Mouse (Mus musculus) forebrain, embryonic 10.5 days (tissue): ENCODE results near the gene Exoc6b. TPM values are rescaled to one million over a fixed set of nuclear protein-coding genes. Genes with fewer than 3 reads are reported as not detected.

Experiments
- DNase-seq: peaks from one replicate; pipeline ENCODE4 v3.0.0-alpha.2; 2017; ENCODE audit warnings: low spot score; ENCODE audit errors: extremely low spot score
- H3K27ac ChIP-seq: fragments of 300-500 bp; sonication (generic); 2 replicates; pipeline ENCODE4 v1.5.1; 2016; ENCODE audit warnings: mild to moderate bottlenecking
- H3K27me3 ChIP-seq: fragments of 300-500 bp; sonication (generic); 2 replicates; pipeline ENCODE4 v1.6.1; 2016; ENCODE audit warnings: mild to moderate bottlenecking; ENCODE audit not compliant: poor library complexity, severe bottlenecking
- H3K36me3 ChIP-seq: fragments of 300-500 bp; sonication (generic); replicated peaks from 2 replicates; pipeline ENCODE4 v1.6.1; 2016; ENCODE audit warnings: mild to moderate bottlenecking, moderate library complexity
- H3K4me1 ChIP-seq: fragments of 300-500 bp; sonication (generic); 2 replicates; pipeline ENCODE4 v1.6.1; 2016
- H3K4me3 ChIP-seq: fragments of 300-500 bp; sonication (generic); 2 replicates; pipeline ENCODE4 v1.5.1; 2016; ENCODE audit warnings: mild to moderate bottlenecking, moderate library complexity
- H3K9me3 ChIP-seq: fragments of 300-500 bp; sonication (generic); 2 replicates; pipeline ENCODE4 v1.6.1; 2016; ENCODE audit warnings: mild to moderate bottlenecking, moderate library complexity
- WGBS: fragments of 180-500 bp; shearing (Covaris S2); methylation state at CpG from one replicate; pipeline ENCODE4 v1.1.7; 2016; 5-methylcytosine and 5-hydroxymethylcytosine counted together
- polyA plus RNA-seq: library from polyadenylated mRNA; unstranded; fragments of >200 nt; fragmentation: Nextera tagmentation; extraction: Ambion mirVana; gene quantifications from 2 replicates; pipeline ENCODE4 v1.2.1, GENCODE M21; 2016

Gene Exoc6b
- polyA plus RNA-seq, 1 experiment from 2014 or later: 21.7 TPM

DNA sequence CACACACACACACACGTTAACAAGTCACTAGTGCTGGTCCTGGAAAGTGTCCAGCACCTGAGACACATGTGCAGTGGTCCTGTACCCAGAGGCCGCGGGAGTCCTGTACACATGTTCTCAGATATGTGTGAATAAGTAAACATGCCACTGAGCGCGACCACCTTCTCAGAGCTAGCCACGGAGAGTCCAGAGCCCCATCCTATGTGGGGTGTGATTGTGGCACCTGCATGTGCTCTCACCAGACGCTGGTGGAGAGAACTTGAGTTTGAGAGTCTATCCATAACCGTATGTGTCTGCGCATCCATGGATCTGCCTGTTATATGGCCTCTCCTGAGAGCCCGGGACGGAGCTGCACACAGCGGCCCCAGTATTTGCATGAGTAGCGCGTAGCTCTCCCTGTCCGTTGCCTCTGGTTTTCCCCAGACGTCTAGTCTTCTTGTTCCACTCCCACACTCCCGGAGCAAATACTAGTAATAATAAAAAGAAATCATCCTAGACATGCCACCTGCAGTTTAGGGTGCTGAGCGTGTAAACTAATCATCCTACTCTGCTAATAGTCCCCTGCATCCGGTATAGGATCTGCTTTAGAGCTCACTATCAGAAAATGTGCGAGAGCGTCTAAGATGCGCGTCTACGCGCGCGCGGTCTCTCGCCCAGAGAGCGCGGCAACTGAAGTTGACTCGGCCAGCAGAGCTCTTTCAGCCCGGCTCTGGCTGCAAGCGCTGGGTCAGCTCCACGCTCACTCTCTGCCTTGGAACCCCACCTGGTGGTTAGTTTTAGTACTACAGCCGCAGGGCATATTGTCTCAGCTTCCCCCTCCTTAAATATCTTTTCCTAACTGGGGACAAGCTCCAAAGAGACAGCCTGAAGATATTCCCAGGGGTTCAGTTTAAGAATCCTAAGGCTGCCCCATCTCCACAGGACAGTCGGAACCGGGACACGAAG lies 479.3 kb downstream of the Exoc6b start:
- no peak overlapping the region for H3K27ac ChIP-seq
- DNase-seq: peak; percentile 86
- H3K4me1 ChIP-seq: peaks cover 77% of the 10 kb centered on the region
- peaks cover 99% of the 10 kb centered on the region for H3K27me3 ChIP-seq
- WGBS: 4% methylated on average over 39 of the region's 39 CpGs
- H3K9me3 ChIP-seq: no peaks in the 10 kb centered on the region
- H3K36me3 ChIP-seq: no peaks in the 10 kb centered on the region
- peak overlapping the region; percentile 59 for H3K4me3 ChIP-seq

DNA sequence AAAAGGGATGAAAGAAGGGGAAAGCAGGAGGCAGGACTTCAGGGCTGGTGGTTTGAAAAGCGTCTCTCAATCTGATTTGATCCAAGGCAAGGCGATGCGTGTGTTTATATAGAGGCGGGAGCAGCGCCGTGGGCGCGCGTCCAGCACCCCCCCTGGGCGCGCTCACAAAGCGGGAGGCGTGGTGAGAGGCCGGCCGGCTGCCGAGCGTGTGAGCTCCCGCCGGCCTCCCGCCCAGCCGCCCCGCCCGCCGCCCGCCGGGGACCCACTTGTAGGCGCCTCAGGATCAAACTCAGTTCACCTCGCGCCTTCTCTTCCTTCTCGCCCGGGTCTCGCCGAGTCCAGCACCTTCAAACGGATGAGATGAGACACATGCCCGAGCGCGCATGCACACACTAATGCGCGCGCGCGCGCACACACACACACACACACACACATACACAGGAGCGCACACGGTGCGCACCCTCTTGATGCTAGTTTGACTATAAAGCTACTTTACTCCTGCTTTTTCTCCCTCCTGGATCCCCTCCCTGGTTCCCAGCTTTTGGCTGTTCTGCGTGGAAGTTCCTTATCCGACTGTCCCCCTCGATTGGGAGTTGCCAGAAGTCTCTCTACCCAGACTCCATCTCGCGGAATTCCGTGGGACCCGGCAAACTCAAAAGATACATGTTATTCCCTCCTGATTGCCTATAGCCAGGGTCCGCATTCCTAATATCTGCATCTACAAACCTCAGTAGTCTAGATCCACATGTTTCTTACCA lies 480.2 kb downstream of the Exoc6b start:
- WGBS: under 1% methylated on average over 52 of the region's 54 CpGs
- no peaks in the 10 kb centered on the region for H3K9me3 ChIP-seq
- H3K4me1 ChIP-seq: peaks cover 77% of the 10 kb centered on the region
- H3K27me3 ChIP-seq: peaks cover 99% of the 10 kb centered on the region
- H3K36me3 ChIP-seq: no peaks in the 10 kb centered on the region
- H3K27ac ChIP-seq: peak overlapping the region; percentile 56; the same call in 1 of the 2 replicates
- peak overlapping the region; percentile 59 for H3K4me3 ChIP-seq
- peak; percentile 42 for DNase-seq

DNA sequence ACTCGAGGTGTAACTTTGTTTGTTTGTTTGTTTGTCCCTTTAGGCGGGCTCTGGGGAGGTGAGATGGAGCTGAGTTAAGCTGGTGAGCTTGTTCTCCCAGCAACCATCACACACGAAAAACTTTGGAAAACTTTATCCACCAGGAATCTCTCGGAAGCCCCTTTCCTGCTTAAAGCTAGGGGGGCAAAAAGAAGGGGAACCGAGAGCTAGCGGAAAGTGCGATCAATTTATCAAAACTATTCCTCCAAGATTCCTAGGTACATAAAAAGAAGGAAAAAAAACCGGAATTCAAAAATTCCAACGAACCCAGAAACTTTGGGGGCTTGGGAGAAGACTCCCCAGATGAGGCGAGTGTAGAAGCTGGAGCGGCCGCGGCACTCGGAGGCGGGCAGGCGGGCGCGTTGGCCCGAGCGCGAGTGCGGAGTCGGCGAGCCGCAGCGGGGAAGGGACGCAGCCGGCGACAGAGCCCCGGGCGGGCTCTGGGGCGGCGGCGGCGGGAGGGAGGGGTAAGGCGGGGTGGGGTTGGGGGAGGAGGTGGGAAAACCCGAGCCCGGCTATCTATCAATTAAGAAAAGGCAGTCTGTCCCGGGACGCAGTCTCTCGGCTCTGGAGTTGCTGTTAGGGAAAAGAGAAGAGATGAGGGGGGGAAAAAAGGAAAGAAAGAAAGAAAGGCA lies 481.0 kb downstream of the Exoc6b start:
- Histone ChIP-seq H3K27me3 (peaks cover 99% of the 10 kb centered on the region), H3K9me3 (no peaks in the 10 kb centered on the region), H3K4me1 (peaks cover 77% of the 10 kb centered on the region), H3K4me3 (peak overlapping the region; percentile 59), H3K36me3 (no peaks in the 10 kb centered on the region), H3K27ac (peak overlapping the region; percentile 62; the same call in 1 of the 2 replicates)
- peak; percentile 37 for DNase-seq
- WGBS: under 1% methylated on average over 41 of the region's 41 CpGs

DNA sequence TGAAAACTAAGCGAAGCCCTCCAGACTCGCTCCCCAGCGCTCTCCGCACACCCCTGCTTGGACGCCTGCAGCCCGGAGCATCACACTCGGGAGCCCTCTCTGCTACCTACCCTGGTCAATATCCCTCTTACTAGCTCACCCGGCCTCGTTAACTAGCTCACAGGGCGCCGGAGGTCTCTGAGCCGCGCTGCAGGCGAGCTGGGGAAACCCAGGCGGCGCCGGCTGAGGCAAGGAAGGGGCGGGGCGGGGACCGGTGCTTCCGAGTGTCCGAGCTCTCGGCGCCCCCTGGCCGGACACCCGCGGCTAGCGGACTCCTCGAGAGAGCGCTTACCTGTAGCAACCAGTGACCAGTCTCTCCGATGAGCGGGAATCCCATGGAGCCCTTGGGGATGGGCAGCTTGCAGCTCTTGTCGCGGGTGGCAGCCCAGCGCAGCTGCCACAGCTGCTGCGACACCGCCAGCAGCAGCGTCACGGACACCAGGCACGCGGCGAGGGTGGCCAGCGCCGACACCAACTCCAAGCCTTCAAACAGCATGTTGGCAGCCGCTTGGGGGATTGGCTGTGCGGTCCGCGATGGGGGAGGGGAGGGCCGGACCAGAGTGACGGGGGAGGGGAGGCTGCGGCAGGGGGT lies 481.7 kb downstream of the Exoc6b start:
- Histone ChIP-seq H3K36me3 (no peaks in the 10 kb centered on the region), H3K27ac (peak overlapping the region; percentile 62), H3K9me3 (no peaks in the 10 kb centered on the region), H3K27me3 (peaks cover 99% of the 10 kb centered on the region), H3K4me1 (peaks cover 77% of the 10 kb centered on the region), H3K4me3 (peak overlapping the region; percentile 59)
- under 1% methylated on average over 51 of the region's 51 CpGs for WGBS
- DNase-seq: peak; percentile 68

DNA sequence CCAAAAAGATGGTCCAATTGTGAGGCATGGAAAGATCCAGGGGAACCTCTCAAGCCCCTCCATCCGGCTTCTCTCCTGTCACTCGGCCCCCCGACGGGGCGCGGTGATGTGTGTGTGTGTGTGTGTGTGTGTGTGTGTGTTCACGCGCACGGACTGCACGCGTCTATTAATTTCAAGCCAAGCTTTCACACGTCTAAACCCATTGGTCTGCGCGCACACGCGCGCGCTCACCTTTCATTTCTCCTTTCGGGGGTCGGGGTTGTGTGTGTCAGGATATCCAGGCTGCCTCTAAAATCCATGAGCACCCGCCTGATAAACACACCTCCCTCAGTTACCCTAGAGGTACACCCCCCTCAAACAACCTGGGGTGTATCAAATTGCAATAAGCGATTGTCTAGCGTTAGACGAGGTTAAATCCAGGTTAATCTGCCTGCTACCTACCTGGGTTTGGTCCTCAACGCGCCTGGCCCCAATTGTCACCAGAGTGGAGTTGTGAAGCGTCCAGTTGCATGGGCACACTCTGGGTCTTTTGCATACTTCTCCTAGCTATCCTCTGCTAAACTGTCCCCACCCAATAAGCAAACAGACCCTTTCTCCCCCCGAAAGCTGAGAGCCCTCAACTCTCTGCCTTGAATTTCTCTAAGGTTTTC lies 482.6 kb downstream of the Exoc6b start:
- under 1% methylated on average over 28 of the region's 28 CpGs for WGBS
- Histone ChIP-seq H3K4me3 (peak overlapping the region; percentile 59), H3K36me3 (no peaks in the 10 kb centered on the region), H3K4me1 (peaks cover 77% of the 10 kb centered on the region), H3K27me3 (peaks cover 99% of the 10 kb centered on the region), H3K9me3 (no peaks in the 10 kb centered on the region), H3K27ac (no peak overlapping the region)
- peak; percentile 15 for DNase-seq

DNA sequence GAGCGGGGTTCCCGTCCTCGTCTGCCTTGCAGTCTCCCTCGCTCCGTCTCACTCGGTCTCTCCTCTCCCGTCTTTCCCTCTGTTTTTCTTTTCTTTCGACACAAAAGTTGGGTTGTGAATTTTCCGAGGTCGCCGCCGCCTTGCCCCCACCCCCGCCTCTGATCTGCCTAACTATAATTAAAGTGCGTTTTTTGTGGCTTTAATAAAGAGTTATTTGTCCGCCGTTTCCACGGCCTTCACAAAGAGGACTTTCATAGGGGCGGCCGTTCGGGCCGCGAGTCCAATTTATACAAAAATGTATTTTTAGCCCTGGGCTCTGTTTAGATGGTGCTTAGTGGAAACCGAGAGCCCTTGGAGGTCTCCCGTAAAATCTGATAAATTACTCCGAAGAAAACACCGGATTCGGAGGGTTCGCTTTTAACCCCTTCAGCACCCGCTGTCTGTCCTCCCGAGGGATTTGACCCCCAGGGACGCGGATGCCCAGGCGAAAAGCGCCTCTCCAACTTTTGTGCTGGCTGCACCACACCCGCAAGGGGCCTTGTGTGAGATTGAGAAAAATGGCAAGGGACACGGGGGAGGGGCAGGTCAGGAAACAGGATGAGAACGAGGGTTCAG lies 483.5 kb downstream of the Exoc6b start:
- peak; percentile 49 for DNase-seq
- under 1% methylated on average over 37 of the region's 37 CpGs for WGBS
- Histone ChIP-seq H3K4me3 (peak overlapping the region; percentile 48), H3K27ac (peak overlapping the region; percentile 58; the same call in 1 of the 2 replicates), H3K4me1 (peaks cover 77% of the 10 kb centered on the region), H3K36me3 (no peaks in the 10 kb centered on the region), H3K27me3 (peaks cover 99% of the 10 kb centered on the region), H3K9me3 (no peaks in the 10 kb centered on the region)

GRCm38 (mm10) chr6:84584783-84585685 lies 484.3 kb downstream of the Exoc6b start:
- Histone ChIP-seq H3K4me1 (peaks cover 75% of the 10 kb centered on the region), H3K36me3 (no peaks in the 10 kb centered on the region), H3K27ac (peak overlapping the region; percentile 58; the same call in 1 of the 2 replicates), H3K4me3 (peak overlapping the region; percentile 48), H3K27me3 (peaks cover 100% of the 10 kb centered on the region), H3K9me3 (no peaks in the 10 kb centered on the region)
- DNase-seq: peak; percentile 32
- under 1% methylated on average over 66 of the region's 66 CpGs for WGBS

DNA sequence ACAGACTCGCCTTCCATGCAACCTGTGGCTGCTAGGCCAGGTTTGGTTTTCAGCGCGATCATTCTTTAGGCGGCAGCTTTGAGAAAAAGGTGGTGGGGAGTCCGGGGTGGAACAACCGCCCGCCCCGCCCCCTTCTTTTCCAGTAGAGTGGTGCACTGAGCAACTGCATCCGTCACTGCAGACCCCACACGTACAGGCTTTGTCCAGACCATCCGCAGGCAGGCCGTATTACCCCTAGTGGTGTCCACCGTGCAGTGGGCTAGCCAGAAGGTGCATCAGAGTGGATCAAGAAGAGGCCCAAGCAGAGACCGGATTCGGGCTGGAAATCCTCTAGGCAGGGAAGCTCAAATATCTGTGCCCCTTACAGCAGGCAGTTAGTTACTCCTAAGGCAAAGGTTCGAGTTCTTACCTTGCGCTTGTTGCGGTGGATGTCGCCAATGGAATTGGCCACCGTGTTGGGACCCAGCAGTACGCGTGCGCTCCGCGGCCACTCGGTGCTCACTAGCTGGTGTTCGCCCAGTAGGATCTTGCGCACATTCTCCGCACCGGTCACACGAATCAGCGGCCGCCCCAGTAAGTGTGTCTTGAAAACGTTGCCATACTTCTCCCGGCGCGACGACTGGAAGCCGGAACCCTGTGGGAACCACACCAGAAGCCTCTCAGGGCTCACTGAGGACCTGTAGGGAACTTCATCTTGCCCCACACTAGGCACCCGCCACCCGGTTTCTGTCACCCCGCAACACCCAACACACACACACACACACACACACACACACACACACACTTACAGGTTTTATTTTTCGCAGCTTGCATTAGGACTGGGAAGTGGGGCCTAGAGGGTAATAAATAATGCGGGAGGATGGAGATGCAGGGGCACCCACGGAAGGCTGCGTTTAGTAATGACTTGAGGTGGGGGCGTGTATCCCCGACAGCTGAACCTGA lies 485.2 kb downstream of the Exoc6b start:
- Histone ChIP-seq H3K4me1 (peaks cover 66% of the 10 kb centered on the region), H3K36me3 (no peaks in the 10 kb centered on the region), H3K27me3 (peaks cover 100% of the 10 kb centered on the region), H3K4me3 (peak overlapping the region; percentile 48), H3K9me3 (no peaks in the 10 kb centered on the region), H3K27ac (peak overlapping the region; percentile 35; the same call in 1 of the 2 replicates)
- under 1% methylated on average over 48 of the region's 48 CpGs for WGBS
- DNase-seq: no peak

DNA sequence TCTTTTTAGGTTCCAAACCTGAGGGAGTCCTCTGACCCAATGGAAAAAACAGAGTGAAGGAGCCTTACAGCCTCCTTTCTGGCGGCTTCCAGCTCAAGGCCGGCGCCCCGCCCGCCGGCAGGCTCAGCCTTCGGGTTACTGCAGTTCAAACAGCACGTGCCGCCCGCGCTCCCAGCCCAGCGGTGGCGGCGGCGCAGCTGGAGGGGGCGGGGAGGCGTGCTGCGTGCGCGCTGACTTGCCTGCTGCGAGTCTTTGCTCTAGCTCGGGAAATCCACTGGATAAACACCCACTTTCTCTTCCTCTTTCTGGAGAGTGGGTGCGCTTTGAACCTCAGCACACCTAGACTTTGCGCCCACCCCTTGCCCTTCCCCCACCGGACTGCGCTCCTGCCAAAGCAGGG lies 485.9 kb downstream of the Exoc6b start:
- under 1% methylated on average over 25 of the region's 26 CpGs for WGBS
- H3K36me3 ChIP-seq: no peaks in the 10 kb centered on the region
- H3K27ac ChIP-seq: peak overlapping the region; percentile 35; the same call in 1 of the 2 replicates
- no peaks in the 10 kb centered on the region for H3K9me3 ChIP-seq
- peaks cover 59% of the 10 kb centered on the region for H3K4me1 ChIP-seq
- peak; percentile 63 for DNase-seq
- H3K4me3 ChIP-seq: peak overlapping the region; percentile 48
- peaks cover 100% of the 10 kb centered on the region for H3K27me3 ChIP-seq

- Histone ChIP-seq H3K27me3 (peaks cover 100% of the 10 kb centered on the region), H3K9me3 (no peaks in the 10 kb centered on the region), H3K4me3 (peak overlapping the region; percentile 48; the same call in 1 of the 2 replicates), H3K27ac (no peak overlapping the region), H3K36me3 (no peaks in the 10 kb centered on the region), H3K4me1 (peaks cover 59% of the 10 kb centered on the region)
- 5% methylated on average over 5 of the region's 5 CpGs for WGBS
- DNase-seq: no peak
Measured at GRCm38 (mm10) chr6:84582826-84583225, 486.5 kb downstream of the Exoc6b start.
